Comparison of ENCODE assay signal across 27 mouse cellular contexts in genomic region chr19:8604536-8605240, GRCm38 (mm10). TPM values are rescaled to one million over a fixed set of nuclear protein-coding genes. Genes with fewer than 3 reads are reported as not detected.
A peak's percentile ranks its signal among the peaks of the same experiment; 100 is the strongest.
DNase-seq lines count a peak whose midpoint lies in the region; ATAC-seq and TF ChIP-seq lines count a peak whose summit lies in the region.
"Had no signal": no experiment of that assay in that cellular context is flagged by ENCODE, and none has a peak within 500 bp of the region (broad histone marks: within the 10 kb centered on the region; RNA-seq: fewer than 3 reads in every experiment).

No protein-coding gene starts in this region.

- H3K4me3 ChIP-seq in kidney, adult 2 months (ENCODE audit: insufficient read depth, low read depth, low read length): no peak overlapping the region
- no peak overlapping the region for H3K4me3 ChIP-seq in kidney, postnatal 0 days (replicated peaks; ENCODE audit: low read depth, low read length)
- no peak overlapping the region for H3K4me3 ChIP-seq in liver, embryonic 15.5 days (replicated peaks)
- H3K4me3 ChIP-seq in liver, embryonic 11.5 days (ENCODE audit: low read depth, low read length): no peak overlapping the region
- H3K4me3 ChIP-seq in neural tube, embryonic 15.5 days (replicated peaks): no peak overlapping the region
- H3K4me3 ChIP-seq: embryonic facial prominence, embryonic 12.5 days; embryonic facial prominence, embryonic 15.5 days; gastrocnemius, adult 2 months; hindbrain, embryonic 12.5 days had no signal

- no peak for DNase-seq in kidney, adult 2 months
- no peak for DNase-seq in kidney, adult 8-10 months
- no peak for DNase-seq in kidney, postnatal 0 days (ENCODE audit: low spot score)
- no peak for DNase-seq in kidney, adult 18-20 months
- no peak for DNase-seq in liver, embryonic 11.5 days (ENCODE audit: low spot score)
- DNase-seq in kidney, postnatal 36 days: peak; percentile 32 to 57
- DNase-seq: adrenal gland, postnatal 10 days; adrenal gland, postnatal 36 days; B cell, adult 2 months; cerebellum, adult 18-20 months; cerebellum, adult 9-10 months; cerebellum, postnatal 25 days; forebrain, postnatal 0 days; gastrocnemius, adult 2 months; gastrocnemius, postnatal 14 days; heart, adult 11 months had no signal

- no peaks in the 10 kb centered on the region for H3K9me3 ChIP-seq in kidney, postnatal 0 days (replicated peaks; ENCODE audit: low read length)
- H3K9me3 ChIP-seq in liver, embryonic 15.5 days (replicated peaks): no peaks in the 10 kb centered on the region
- H3K9me3 ChIP-seq in liver, embryonic 11.5 days (ENCODE audit: control insufficient read depth, low read length): no peaks in the 10 kb centered on the region
- no peaks in the 10 kb centered on the region for H3K9me3 ChIP-seq in neural tube, embryonic 15.5 days (replicated peaks)
- H3K9me3 ChIP-seq: embryonic facial prominence, embryonic 12.5 days; embryonic facial prominence, embryonic 15.5 days; G1E; hindbrain, embryonic 12.5 days had no signal

- no peak overlapping the region for H3K4me2 ChIP-seq in kidney, postnatal 0 days (ENCODE audit: low read length)
- H3K4me2 ChIP-seq in liver, embryonic 15.5 days: no peak overlapping the region
- no peak overlapping the region for H3K4me2 ChIP-seq in liver, embryonic 11.5 days
- no peak overlapping the region for H3K4me2 ChIP-seq in neural tube, embryonic 15.5 days
- H3K4me2 ChIP-seq: embryonic facial prominence, embryonic 12.5 days; embryonic facial prominence, embryonic 15.5 days; heart, embryonic 11.5 days; hindbrain, embryonic 12.5 days had no signal

- H3K4me1 ChIP-seq in kidney, adult 2 months (ENCODE audit: control insufficient read depth, insufficient read depth, low read length): peaks cover 22% of the 10 kb centered on the region
- H3K4me1 ChIP-seq in kidney, postnatal 0 days (replicated peaks; ENCODE audit: insufficient read depth, low read length): no peaks in the 10 kb centered on the region
- H3K4me1 ChIP-seq in liver, embryonic 15.5 days (replicated peaks): peaks cover 55% of the 10 kb centered on the region
- peaks cover 15% of the 10 kb centered on the region for H3K4me1 ChIP-seq in liver, embryonic 11.5 days (replicated peaks; ENCODE audit: control insufficient read depth, insufficient read depth, low read length)
- H3K4me1 ChIP-seq in neural tube, embryonic 15.5 days: no peaks in the 10 kb centered on the region
- H3K4me1 ChIP-seq: embryonic facial prominence, embryonic 12.5 days; embryonic facial prominence, embryonic 15.5 days; hindbrain, embryonic 12.5 days had no signal

- 71% methylated on average over 8 of the region's 8 CpGs for WGBS in kidney, adult 2 months
- 84% methylated on average over 8 of the region's 8 CpGs for WGBS in kidney, postnatal 0 days
- WGBS in liver, embryonic 15.5 days (ENCODE audit: insufficient replicate concordance): 85% methylated on average over 8 of the region's 8 CpGs
- 94% methylated on average over 8 of the region's 8 CpGs for WGBS in liver, embryonic 11.5 days
- WGBS in neural tube, embryonic 15.5 days: 90% methylated on average over 8 of the region's 8 CpGs

- peak overlapping the region; percentile 95 for H3K27ac ChIP-seq in kidney, adult 2 months (ENCODE audit: insufficient read depth, low read depth, low read length)
- H3K27ac ChIP-seq in kidney, postnatal 0 days: no peak overlapping the region
- H3K27ac ChIP-seq in liver, embryonic 15.5 days (replicated peaks): peak overlapping the region; percentile 43
- no peak overlapping the region for H3K27ac ChIP-seq in liver, embryonic 11.5 days (ENCODE audit: low read depth, low read length)
- no peak overlapping the region for H3K27ac ChIP-seq in neural tube, embryonic 15.5 days (replicated peaks)
- H3K27ac ChIP-seq: embryonic facial prominence, embryonic 12.5 days; embryonic facial prominence, embryonic 15.5 days; gastrocnemius, adult 2 months; hindbrain, embryonic 12.5 days had no signal

- peak; percentile 80 for ATAC-seq in kidney, postnatal 0 days (replicated peaks; ENCODE audit: low FRiP score, low read depth)
- no peak for ATAC-seq in liver, embryonic 15.5 days (ENCODE audit: insufficient read depth)
- ATAC-seq in liver, embryonic 11.5 days (replicated peaks; ENCODE audit: low FRiP score): no peak
- no peak for ATAC-seq in neural tube, embryonic 15.5 days (ENCODE audit: low FRiP score)
- ATAC-seq: forebrain, embryonic 14.5 days; forebrain, postnatal 0 days; Patski had no signal

- H3K27me3 ChIP-seq in kidney, adult 2 months (replicated peaks; ENCODE audit: control insufficient read depth, insufficient read depth, low read length): no peaks in the 10 kb centered on the region
- no peaks in the 10 kb centered on the region for H3K27me3 ChIP-seq in kidney, postnatal 0 days (ENCODE audit: insufficient read depth, low read length)
- peaks cover 5% of the 10 kb centered on the region; the same call in 1 of the 2 replicates for H3K27me3 ChIP-seq in liver, embryonic 15.5 days
- H3K27me3 ChIP-seq in liver, embryonic 11.5 days (replicated peaks; ENCODE audit: control insufficient read depth, insufficient read depth, low read length): no peaks in the 10 kb centered on the region; the same call in 1 of the 2 replicates
- no peaks in the 10 kb centered on the region for H3K27me3 ChIP-seq in neural tube, embryonic 15.5 days (replicated peaks)
- H3K27me3 ChIP-seq: embryonic facial prominence, embryonic 12.5 days; embryonic facial prominence, embryonic 15.5 days; hindbrain, embryonic 12.5 days had no signal

- no peaks in the 10 kb centered on the region; the same call in 1 of the 2 replicates for H3K36me3 ChIP-seq in kidney, adult 2 months (ENCODE audit: control insufficient read depth, insufficient read depth, low read length)
- H3K36me3 ChIP-seq in kidney, postnatal 0 days (ENCODE audit: insufficient read depth, low read length): no peaks in the 10 kb centered on the region
- no peaks in the 10 kb centered on the region for H3K36me3 ChIP-seq in liver, embryonic 15.5 days (replicated peaks)
- no peaks in the 10 kb centered on the region for H3K36me3 ChIP-seq in liver, embryonic 11.5 days (ENCODE audit: control insufficient read depth, insufficient read depth, low read length)
- no peaks in the 10 kb centered on the region for H3K36me3 ChIP-seq in neural tube, embryonic 15.5 days
- H3K36me3 ChIP-seq: embryonic facial prominence, embryonic 12.5 days; embryonic facial prominence, embryonic 15.5 days; G1E; hindbrain, embryonic 12.5 days had no signal

- TF ChIP-seq POLR2A in kidney, adult 2 months (IDR thresholded peaks at IDR 0.05; ENCODE audit: low read depth, low read length): no peak

- no peak overlapping the region for H3K9ac ChIP-seq in kidney, postnatal 0 days (ENCODE audit: low read depth, low read length)
- no peak overlapping the region for H3K9ac ChIP-seq in liver, embryonic 15.5 days
- no peak overlapping the region for H3K9ac ChIP-seq in liver, embryonic 11.5 days (ENCODE audit: low read depth, low read length)
- no peak overlapping the region for H3K9ac ChIP-seq in neural tube, embryonic 15.5 days (replicated peaks)
- H3K9ac ChIP-seq: embryonic facial prominence, embryonic 12.5 days; embryonic facial prominence, embryonic 15.5 days; forebrain, postnatal 0 days; hindbrain, embryonic 12.5 days had no signal

- no peak for TF ChIP-seq CTCF in kidney, adult 2 months (conservative IDR thresholded peaks at IDR 0.05; ENCODE audit: insufficient read depth, insufficient read length, low read depth, low read length)
- no peak for TF ChIP-seq CTCF in kidney, postnatal 0 days (IDR thresholded peaks at IDR 0.05; ENCODE audit: low read depth)

RNA-seq across cellular contexts. Expression of gene Slc22a6, which starts 13.2 kb away (rescaled TPM):
- polyA plus RNA-seq in kidney, adult 2 months (2012; rRNA removed): 355 and 358 TPM in 2 replicates
- polyA plus RNA-seq in kidney, postnatal 0 days (2015; fragmentation: Nextera tagmentation; extraction: Ambion mirVana): 73.8 and 93.1 TPM in 2 replicates
- polyA plus RNA-seq in liver, embryonic 15.5 days (2015; fragmentation: Nextera tagmentation; extraction: Ambion mirVana): 0.02 TPM in 1 of 2 replicates, not detected in the other
- not detected in 2 replicates for polyA plus RNA-seq in liver, embryonic 11.5 days (2014; fragmentation: Nextera tagmentation; extraction: Ambion mirVana)
- polyA plus RNA-seq in neural tube, embryonic 15.5 days (2015; fragmentation: Nextera tagmentation; extraction: Ambion mirVana): 0.82 and 1.8 TPM in 2 replicates
- polyA plus RNA-seq: G1E; heart, embryonic 11.5 days; heart, embryonic 14.5 days; heart, postnatal 0 days; Patski had no signal

RNA-seq across cellular contexts. Expression of gene Slc22a8, which starts 13.6 kb away (rescaled TPM):
- polyA plus RNA-seq in kidney, adult 2 months (2012; rRNA removed): 526 and 582 TPM in 2 replicates
- 19.2 and 25.5 TPM in 2 replicates for polyA plus RNA-seq in kidney, postnatal 0 days (2015; fragmentation: Nextera tagmentation; extraction: Ambion mirVana)
- polyA plus RNA-seq in liver, embryonic 15.5 days (2015; fragmentation: Nextera tagmentation; extraction: Ambion mirVana): 2.1 and 2.3 TPM in 2 replicates
- 2.0 and 2.9 TPM in 2 replicates for polyA plus RNA-seq in liver, embryonic 11.5 days (2014; fragmentation: Nextera tagmentation; extraction: Ambion mirVana)
- 9.1 and 10.7 TPM in 2 replicates for polyA plus RNA-seq in neural tube, embryonic 15.5 days (2015; fragmentation: Nextera tagmentation; extraction: Ambion mirVana)
- polyA plus RNA-seq: G1E; heart, embryonic 14.5 days; Patski had no signal

RNA-seq across cellular contexts. Expression of gene Chrm1, which starts 58.9 kb away (rescaled TPM):
- 0.53 and 0.62 TPM in 2 replicates for polyA plus RNA-seq in kidney, adult 2 months (2012; rRNA removed)
- 0.17 and 0.18 TPM in 2 replicates for polyA plus RNA-seq in kidney, postnatal 0 days (2015; fragmentation: Nextera tagmentation; extraction: Ambion mirVana)
- polyA plus RNA-seq in liver, embryonic 15.5 days (2015; fragmentation: Nextera tagmentation; extraction: Ambion mirVana): 0.02 TPM in 1 of 2 replicates, not detected in the other
- polyA plus RNA-seq in liver, embryonic 11.5 days (2014; fragmentation: Nextera tagmentation; extraction: Ambion mirVana): 0.12 TPM in 1 of 2 replicates, not detected in the other
- polyA plus RNA-seq in neural tube, embryonic 15.5 days (2015; fragmentation: Nextera tagmentation; extraction: Ambion mirVana): 0.35 and 0.70 TPM in 2 replicates
- polyA plus RNA-seq: heart, postnatal 0 days had no signal

Comparison
In these comparisons a context has a peak if more than half of its experiments do, and no peak if none do; other contexts are left out.
1. DNase-seq: peak in kidney, postnatal 36 days (2 of 2); none in kidney, adult 2 months (single experiment), kidney, adult 8-10 months (0 of 2), kidney, postnatal 0 days (single experiment), kidney, adult 18-20 months (single experiment) and liver, embryonic 11.5 days (single experiment).
2. H3K27ac ChIP-seq: peak in kidney, adult 2 months (single experiment) and liver, embryonic 15.5 days (single experiment); none in kidney, postnatal 0 days (single experiment), liver, embryonic 11.5 days (single experiment) and neural tube, embryonic 15.5 days (single experiment).
3. RNA of gene Slc22a8, which starts 13.6 kb away (polyA plus RNA-seq): 526 to 582 TPM in kidney, adult 2 months; 19.2 to 25.5 TPM in kidney, postnatal 0 days, 9.1 to 10.7 TPM in neural tube, embryonic 15.5 days, 2.1 to 2.3 TPM in liver, embryonic 15.5 days and 2.0 to 2.9 TPM in liver, embryonic 11.5 days; every median in the first group is over 10 times any median in the second.
4. RNA of gene Slc22a6, which starts 13.2 kb away (polyA plus RNA-seq): 355 to 358 TPM in kidney, adult 2 months and 73.8 to 93.1 TPM in kidney, postnatal 0 days; 0.82 to 1.8 TPM in neural tube, embryonic 15.5 days, 0.02 TPM in liver, embryonic 15.5 days and not detected in liver, embryonic 11.5 days; every median in the first group is over 10 times any median in the second.